Mouse (Mus musculus): Measurements from ENCODE around the gene Krt86. TPM values are rescaled to one million over a fixed set of nuclear protein-coding genes. Genes with fewer than 3 reads are reported as not detected.

The Krt86 gene
- total and polyA plus RNA-seq, 3 experiments: 0.11 TPM; not detected in 2

DNA sequence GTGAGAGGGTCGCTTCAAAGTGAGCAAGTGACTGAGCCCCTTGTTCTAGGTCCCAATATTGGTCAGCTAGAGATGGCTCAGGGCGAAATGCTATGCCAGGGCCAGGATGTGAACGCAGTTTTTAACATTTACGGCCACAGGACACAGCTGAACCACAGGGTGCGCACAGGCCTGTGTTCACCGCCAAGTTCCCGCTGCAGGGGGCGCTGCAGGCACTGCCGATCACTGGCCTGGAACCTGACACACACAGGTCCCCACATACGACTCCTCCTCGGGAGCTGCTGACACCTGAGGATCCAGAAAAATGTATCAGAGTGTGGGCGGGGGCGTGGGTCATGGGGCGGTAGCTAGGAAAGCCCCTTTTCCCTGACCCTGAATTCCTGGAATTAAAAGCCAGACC lies 14.0 kb upstream of the Krt86 start:
- Histone ChIP-seq H3K4me1 (ENCODE audit: insufficient read depth, low read depth, low read length) (no peaks in the 10 kb centered on the region), H3K27me3 (ENCODE audit: insufficient read depth, low read length) (no peaks in the 10 kb centered on the region), H3K9me3 (replicated peaks) (peaks cover 61% of the 10 kb centered on the region), H3K4me3 (ENCODE audit: low read depth, low read length) (no peak overlapping the region), H3K36me3 (replicated peaks) (no peaks in the 10 kb centered on the region)
- no peak for TF ChIP-seq POLR2AphosphoS5 (IDR thresholded peaks at IDR 0.05; ENCODE audit: insufficient replicate concordance, low read depth, low read length)
- TF ChIP-seq GATA2 (IDR thresholded peaks at IDR 0.05; ENCODE audit: borderline replicate concordance, low read depth, low read length): no peak
- TF ChIP-seq CTCF (IDR thresholded peaks at IDR 0.05; ENCODE audit: low read depth, low read length): no peak
- no peak for TF ChIP-seq GATA1 (IDR thresholded peaks at IDR 0.05; ENCODE audit: borderline replicate concordance, low read length)
- no peak for TF ChIP-seq TAL1 (conservative IDR thresholded peaks at IDR 0.05; ENCODE audit: low read depth, low read length)
- DNase-seq (ENCODE audit: low spot score) (no peak), ATAC-seq (ENCODE audit: extremely low read depth, insufficient number of reproducible peaks, low FRiP score, poor library complexity, severe bottlenecking) (no peak)

DNA sequence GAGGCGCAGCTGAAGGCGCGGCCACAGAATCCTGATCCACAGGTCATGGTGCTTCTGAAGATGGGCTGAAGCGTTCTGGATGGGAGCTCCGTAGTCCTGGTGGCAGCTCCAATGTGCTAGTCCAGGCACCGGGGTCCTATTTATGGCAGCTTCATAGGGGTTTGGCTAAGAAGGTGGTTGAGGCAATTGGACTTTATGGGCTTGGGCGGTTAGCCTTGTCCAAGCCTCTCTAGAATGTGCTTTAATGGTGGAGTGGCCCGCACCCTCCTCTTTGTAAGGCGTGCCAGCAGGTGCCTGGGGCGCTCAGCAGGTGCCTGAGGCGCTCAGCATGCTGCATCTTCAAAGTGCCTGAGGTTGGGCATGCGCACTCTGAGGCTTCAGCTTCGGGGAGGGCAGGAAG lies 9.6 kb upstream of the Krt86 start, which contains the start of gene Krt81:
Gene Krt81, minus strand, starts transcription at position 101 of the 400 bp plus-strand sequence.
- no peak within 1 kb of the TSS for H3K4me3 ChIP-seq (ENCODE audit: low read depth, low read length)
- no peak for ATAC-seq (ENCODE audit: extremely low read depth, insufficient number of reproducible peaks, low FRiP score, poor library complexity, severe bottlenecking)
- no peaks in the 10 kb centered on the region for H3K27me3 ChIP-seq (ENCODE audit: insufficient read depth, low read length)

DNA sequence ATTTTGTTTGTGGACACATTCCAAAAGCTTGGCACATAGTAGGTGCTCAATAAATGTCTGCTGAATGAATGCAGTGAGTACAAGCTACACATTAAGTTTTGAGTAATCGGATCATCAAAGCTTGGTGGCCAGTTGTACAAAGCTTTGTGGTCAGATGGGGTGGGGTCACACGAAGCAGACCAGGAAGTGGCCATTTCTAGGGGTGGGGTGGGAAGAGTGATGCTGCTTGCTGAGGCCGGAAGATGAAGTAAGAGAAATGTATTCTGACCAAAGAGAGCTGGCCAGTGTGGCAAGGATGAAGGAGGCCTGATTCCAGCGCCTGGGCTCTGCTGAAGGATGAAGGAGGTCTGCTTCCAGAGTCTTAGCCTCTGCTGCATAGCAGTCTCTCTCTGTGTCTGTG lies 4.2 kb upstream of the Krt86 start:
- Histone ChIP-seq H3K9me3 (replicated peaks) (peaks cover 19% of the 10 kb centered on the region), H3K4me3 (ENCODE audit: low read depth, low read length) (no peak overlapping the region), H3K4me1 (ENCODE audit: insufficient read depth, low read depth, low read length) (no peaks in the 10 kb centered on the region), H3K36me3 (replicated peaks) (no peaks in the 10 kb centered on the region), H3K27me3 (ENCODE audit: insufficient read depth, low read length) (no peaks in the 10 kb centered on the region)
- DNase-seq (ENCODE audit: low spot score) (no peak), ATAC-seq (ENCODE audit: extremely low read depth, insufficient number of reproducible peaks, low FRiP score, poor library complexity, severe bottlenecking) (no peak)
- TF ChIP-seq GATA2 (IDR thresholded peaks at IDR 0.05; ENCODE audit: borderline replicate concordance, low read depth, low read length) (no peak), TAL1 (conservative IDR thresholded peaks at IDR 0.05; ENCODE audit: low read depth, low read length) (no peak), CTCF (IDR thresholded peaks at IDR 0.05; ENCODE audit: low read depth, low read length) (no peak), GATA1 (IDR thresholded peaks at IDR 0.05; ENCODE audit: borderline replicate concordance, low read length) (no peak), POLR2AphosphoS5 (IDR thresholded peaks at IDR 0.05; ENCODE audit: insufficient replicate concordance, low read depth, low read length) (no peak)

More for the DNA sequence above, 9.6 kb upstream of the Krt86 start, which contains the start of gene Krt81:
- Histone ChIP-seq H3K9me3 (replicated peaks) (peaks cover 36% of the 10 kb centered on the region), H3K4me1 (ENCODE audit: insufficient read depth, low read depth, low read length) (no peaks in the 10 kb centered on the region), H3K36me3 (replicated peaks) (no peaks in the 10 kb centered on the region)
- no peak for TF ChIP-seq CTCF (IDR thresholded peaks at IDR 0.05; ENCODE audit: low read depth, low read length)
- no peak for TF ChIP-seq GATA1 (IDR thresholded peaks at IDR 0.05; ENCODE audit: borderline replicate concordance, low read length)
- TF ChIP-seq TAL1 (conservative IDR thresholded peaks at IDR 0.05; ENCODE audit: low read depth, low read length): no peak
- no peak for TF ChIP-seq GATA2 (IDR thresholded peaks at IDR 0.05; ENCODE audit: borderline replicate concordance, low read depth, low read length)
- TF ChIP-seq POLR2AphosphoS5 (IDR thresholded peaks at IDR 0.05; ENCODE audit: insufficient replicate concordance, low read depth, low read length): no peak
- no peak for DNase-seq (ENCODE audit: low spot score)

DNA sequence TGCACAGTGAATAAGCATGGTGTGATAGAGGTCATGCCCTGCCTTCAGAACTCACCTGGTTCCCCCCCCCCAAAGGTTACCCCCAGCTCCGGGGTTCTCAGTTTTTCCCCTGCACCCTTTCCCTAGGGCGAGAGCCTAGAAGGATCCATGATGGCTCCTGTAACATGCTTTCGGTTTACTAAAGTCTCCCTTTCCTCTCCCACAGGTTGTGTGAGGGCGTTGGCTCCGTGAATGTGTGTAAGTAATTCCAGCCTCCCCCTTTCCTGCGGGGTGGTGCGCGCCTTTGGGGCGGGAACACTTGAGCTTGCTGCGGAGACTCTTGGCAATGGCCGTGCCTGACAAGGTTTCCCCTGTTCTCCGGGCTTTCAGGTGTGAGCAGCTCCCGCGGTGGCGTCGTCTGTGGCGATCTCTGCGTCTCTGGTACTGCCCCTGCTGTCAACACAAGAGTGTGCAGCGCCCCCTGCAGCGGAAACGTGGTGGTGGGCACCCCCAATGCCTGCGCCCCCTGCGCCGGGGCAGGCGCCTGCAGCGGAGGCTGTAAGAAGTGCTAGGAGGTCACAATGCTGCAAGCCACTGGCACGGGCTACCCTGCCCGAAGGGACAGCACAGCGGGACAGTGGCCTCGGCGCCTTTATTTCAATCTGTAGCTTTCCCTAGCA lies 5.9 kb downstream of the Krt86 start:
- TF ChIP-seq POLR2AphosphoS5 (IDR thresholded peaks at IDR 0.05; ENCODE audit: insufficient replicate concordance, low read depth, low read length): no peak
- no peak for TF ChIP-seq GATA1 (IDR thresholded peaks at IDR 0.05; ENCODE audit: borderline replicate concordance, low read length)
- TF ChIP-seq CTCF (IDR thresholded peaks at IDR 0.05; ENCODE audit: low read depth, low read length): no peak
- TF ChIP-seq GATA2 (IDR thresholded peaks at IDR 0.05; ENCODE audit: borderline replicate concordance, low read depth, low read length): no peak
- Histone ChIP-seq H3K4me1 (ENCODE audit: insufficient read depth, low read depth, low read length) (no peaks in the 10 kb centered on the region), H3K27me3 (ENCODE audit: insufficient read depth, low read length) (no peaks in the 10 kb centered on the region), H3K4me3 (ENCODE audit: low read depth, low read length) (no peak overlapping the region), H3K36me3 (replicated peaks) (no peaks in the 10 kb centered on the region), H3K9me3 (replicated peaks) (peaks cover 44% of the 10 kb centered on the region)
- DNase-seq (ENCODE audit: low spot score): no peak
- no peak for ATAC-seq (ENCODE audit: extremely low read depth, insufficient number of reproducible peaks, low FRiP score, poor library complexity, severe bottlenecking)

DNA sequence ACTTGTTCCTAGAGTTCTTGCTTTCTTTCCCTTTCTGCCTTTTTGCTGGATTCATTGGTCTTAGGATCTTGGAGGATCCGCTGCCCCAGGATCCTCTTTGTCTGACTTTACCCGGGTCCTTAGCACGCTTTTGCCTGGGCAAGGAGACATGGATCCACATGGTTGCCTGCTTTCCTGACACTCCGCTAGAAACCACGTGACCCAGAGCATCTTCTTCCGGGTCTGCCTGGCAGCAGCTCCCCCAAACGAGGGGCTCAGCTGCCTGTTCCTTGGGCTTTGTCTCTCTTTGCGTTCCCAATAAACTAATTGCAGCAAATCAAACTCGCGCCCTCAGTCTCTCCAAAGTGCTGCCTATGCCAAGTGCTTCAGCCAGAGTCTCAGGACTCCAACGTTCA lies 6.4 kb downstream of the Krt86 start:
- no peak for DNase-seq (ENCODE audit: low spot score)
- TF ChIP-seq GATA2 (IDR thresholded peaks at IDR 0.05; ENCODE audit: borderline replicate concordance, low read depth, low read length) (no peak), TAL1 (conservative IDR thresholded peaks at IDR 0.05; ENCODE audit: low read depth, low read length) (no peak), POLR2AphosphoS5 (IDR thresholded peaks at IDR 0.05; ENCODE audit: insufficient replicate concordance, low read depth, low read length) (no peak), GATA1 (IDR thresholded peaks at IDR 0.05; ENCODE audit: borderline replicate concordance, low read length) (no peak), CTCF (IDR thresholded peaks at IDR 0.05; ENCODE audit: low read depth, low read length) (no peak)
- Histone ChIP-seq H3K36me3 (replicated peaks) (no peaks in the 10 kb centered on the region), H3K9me3 (replicated peaks) (peaks cover 47% of the 10 kb centered on the region), H3K4me3 (ENCODE audit: low read depth, low read length) (no peak overlapping the region), H3K27me3 (ENCODE audit: insufficient read depth, low read length) (no peaks in the 10 kb centered on the region), H3K4me1 (ENCODE audit: insufficient read depth, low read depth, low read length) (no peaks in the 10 kb centered on the region)
- no peak for ATAC-seq (ENCODE audit: extremely low read depth, insufficient number of reproducible peaks, low FRiP score, poor library complexity, severe bottlenecking)

DNA sequence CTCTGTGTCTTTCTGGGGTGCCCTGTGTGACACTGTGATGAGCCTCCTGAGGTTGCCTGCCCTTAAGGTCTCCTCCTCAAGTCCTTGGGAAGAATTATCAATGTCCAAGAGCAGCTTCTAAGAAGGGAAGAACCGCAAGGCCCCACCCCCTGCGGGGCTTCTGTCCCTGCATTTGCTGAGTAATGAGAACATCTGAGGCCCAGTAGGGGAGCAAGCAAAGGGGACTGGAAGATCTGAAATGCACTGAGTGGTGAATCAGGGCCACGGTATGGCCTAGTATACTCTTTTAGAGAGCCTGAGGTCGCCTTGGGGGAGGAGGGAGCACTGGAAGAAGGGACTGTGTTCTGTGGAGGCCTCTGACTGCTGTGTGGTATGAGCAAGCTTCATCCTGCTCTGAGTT lies 8.8 kb downstream of the Krt86 start:
- ATAC-seq (ENCODE audit: extremely low read depth, insufficient number of reproducible peaks, low FRiP score, poor library complexity, severe bottlenecking) (no peak), DNase-seq (ENCODE audit: low spot score) (no peak)
- H3K27me3 ChIP-seq (ENCODE audit: insufficient read depth, low read length): peaks cover 3% of the 10 kb centered on the region; the same call in 1 of the 2 replicates
- H3K4me3 ChIP-seq (ENCODE audit: low read depth, low read length): no peak overlapping the region
- TF ChIP-seq GATA1 (IDR thresholded peaks at IDR 0.05; ENCODE audit: borderline replicate concordance, low read length) (no peak), TAL1 (conservative IDR thresholded peaks at IDR 0.05; ENCODE audit: low read depth, low read length) (no peak), GATA2 (IDR thresholded peaks at IDR 0.05; ENCODE audit: borderline replicate concordance, low read depth, low read length) (no peak), CTCF (IDR thresholded peaks at IDR 0.05; ENCODE audit: low read depth, low read length) (no peak), POLR2AphosphoS5 (IDR thresholded peaks at IDR 0.05; ENCODE audit: insufficient replicate concordance, low read depth, low read length) (no peak)
- H3K9me3 ChIP-seq (replicated peaks): peaks cover 59% of the 10 kb centered on the region
- no peaks in the 10 kb centered on the region for H3K36me3 ChIP-seq (replicated peaks)
- H3K4me1 ChIP-seq (ENCODE audit: insufficient read depth, low read depth, low read length): no peaks in the 10 kb centered on the region
